Mouse (Mus musculus) kidney, postnatal 0 days (tissue): ENCODE measurements around the gene Sugp1. TPM values are rescaled to one million over a fixed set of nuclear protein-coding genes. Genes with fewer than 3 reads are reported as not detected.
A peak's percentile ranks its signal among the peaks of the same experiment; 100 is the strongest.

Source experiments
- ATAC-seq: fragments of 200-750 bp; cut with Nextera tagmentation; replicated peaks from 2 replicates; pipeline ENCODE4 v1.8.0; 2017; ENCODE audit warnings: low read depth, moderate number of reproducible peaks, moderate TSS enrichment, moderate library complexity; ENCODE audit not compliant: low FRiP score
- DNase-seq: peaks from one replicate; pipeline ENCODE4 v3.0.0-alpha.2; 2016; ENCODE audit warnings: low spot score
- H3K27ac ChIP-seq: fragments of 300-500 bp; sonication (generic); 2 replicates; pipeline ENCODE4 v1.5.1; 2014; ENCODE audit warnings: mild to moderate bottlenecking
- H3K27me3 ChIP-seq: fragments of 300-500 bp; sonication (generic); 2 replicates; pipeline ENCODE4 v1.6.1; 2014; ENCODE audit warnings: low read length, mixed read lengths; ENCODE audit not compliant: insufficient read depth
- H3K36me3 ChIP-seq: fragments of 300-500 bp; sonication (generic); 2 replicates; pipeline ENCODE4 v1.6.1; 2014; ENCODE audit warnings: low read length, mixed read lengths; ENCODE audit not compliant: insufficient read depth
- H3K4me1 ChIP-seq: fragments of 300-500 bp; sonication (generic); replicated peaks from 2 replicates; pipeline ENCODE4 v1.6.1; 2014; ENCODE audit warnings: antibody characterized with exemption, low read length, mixed read lengths; ENCODE audit not compliant: insufficient read depth
- H3K4me2 ChIP-seq: fragments of 300-500 bp; sonication (generic); 2 replicates; pipeline ENCODE4 v1.6.1; 2014; ENCODE audit warnings: mild to moderate bottlenecking, low read length, moderate library complexity, mixed read lengths
- H3K4me3 ChIP-seq: fragments of 300-500 bp; sonication (generic); replicated peaks from 2 replicates; pipeline ENCODE4 v1.5.1; 2014; ENCODE audit warnings: low read depth, low read length
- H3K9ac ChIP-seq: fragments of 300-500 bp; sonication (generic); 2 replicates; pipeline ENCODE4 v1.6.1; 2014; ENCODE audit warnings: low read depth, low read length
- H3K9me3 ChIP-seq: fragments of 300-500 bp; sonication (generic); replicated peaks from 2 replicates; pipeline ENCODE4 v1.6.1; 2016; ENCODE audit warnings: low read length, inconsistent platforms, mixed read lengths
- CTCF ChIP-seq: IDR thresholded peaks from 2 replicates; pipeline ENCODE4 v1.5.1; 2016; ENCODE audit warnings: antibody characterized with exemption, low read depth, mild to moderate bottlenecking, moderate library complexity
- WGBS: fragments of 180-500 bp; shearing (Covaris S2); extraction: QIAGEN DNeasy Blood & Tissue Kit; methylation state at CpG from one replicate; pipeline ENCODE4 v1.1.7; 2014; 5-methylcytosine and 5-hydroxymethylcytosine counted together
- polyA plus RNA-seq: library from polyadenylated mRNA; unstranded; fragments of >200 nt; fragmentation: Nextera tagmentation; extraction: Ambion mirVana; gene quantifications from 2 replicates; pipeline ENCODE4 v1.2.1, GENCODE M21; 2015

Gene Sugp1
- polyA plus RNA-seq, 1 experiment from 2014 or later: 33.2 TPM

DNA sequence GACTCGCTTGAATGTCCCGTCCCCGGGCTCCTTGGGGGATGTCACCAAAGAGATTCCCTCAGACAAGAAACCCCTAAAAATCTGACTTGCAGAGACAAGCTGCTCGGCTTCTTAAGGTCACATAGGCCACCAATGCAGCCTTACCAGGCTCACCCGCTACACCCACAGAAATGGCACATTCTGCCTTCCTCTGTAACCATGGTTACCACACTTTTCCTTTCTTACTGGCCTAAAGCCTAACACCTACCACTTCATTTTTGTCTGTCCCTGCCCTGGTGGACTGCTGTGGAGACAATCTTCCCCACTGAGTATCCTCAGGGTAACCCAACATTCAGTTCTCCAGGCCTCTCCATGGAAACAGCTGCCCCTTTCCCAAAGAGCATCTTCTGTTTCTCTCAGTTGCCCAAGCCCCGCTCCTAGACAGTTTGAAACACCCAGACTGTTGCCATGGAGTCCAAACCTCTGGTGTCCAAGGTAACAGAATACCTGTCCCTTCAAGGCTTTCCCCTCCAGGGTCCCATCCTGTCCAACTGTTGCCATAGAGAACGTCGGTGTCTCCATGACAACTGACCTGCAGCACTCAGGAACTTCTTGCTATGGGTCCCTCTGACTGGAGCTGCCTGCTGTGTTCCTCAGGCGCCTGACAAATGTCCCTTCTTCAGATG, 46.8 kb downstream of the Sugp1 start:
- 68% methylated on average over 9 of the region's 9 CpGs for WGBS
- Histone ChIP-seq H3K9me3 (no peaks in the 10 kb centered on the region), H3K4me2 (no peak overlapping the region), H3K36me3 (no peaks in the 10 kb centered on the region), H3K4me1 (peaks cover 3% of the 10 kb centered on the region; the same call in 1 of the 2 replicates), H3K27me3 (peaks cover 56% of the 10 kb centered on the region), H3K27ac (no peak overlapping the region), H3K4me3 (no peak overlapping the region), H3K9ac (no peak overlapping the region)
- no peak for TF ChIP-seq CTCF
- ATAC-seq (no peak), DNase-seq (no peak)

DNA sequence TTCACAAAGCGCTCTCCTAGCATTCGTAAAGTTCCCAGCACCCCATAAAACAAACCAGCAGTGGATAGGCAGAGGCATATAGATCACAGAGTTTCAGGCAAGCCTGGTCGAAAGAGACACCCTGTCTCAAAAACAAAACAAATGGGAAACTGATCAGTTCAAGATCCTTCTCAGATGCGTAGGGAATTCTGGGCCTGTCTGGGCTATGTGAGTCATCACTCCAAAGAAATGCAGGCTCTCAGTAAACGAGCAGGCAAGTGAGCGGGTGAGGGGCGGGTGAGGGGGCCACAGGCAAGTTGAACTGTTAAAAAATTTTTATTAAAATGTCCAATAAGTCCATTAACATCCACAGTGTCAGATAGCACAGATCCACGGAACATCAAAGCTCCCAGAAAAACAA, 50.2 kb downstream of the Sugp1 start:
- H3K4me2 ChIP-seq: no peak overlapping the region
- TF ChIP-seq CTCF: no peak
- DNase-seq (no peak), ATAC-seq (no peak)
- H3K27me3 ChIP-seq: peaks cover 24% of the 10 kb centered on the region
- H3K9ac ChIP-seq: no peak overlapping the region
- H3K4me3 ChIP-seq: no peak overlapping the region
- H3K36me3 ChIP-seq: no peaks in the 10 kb centered on the region
- H3K4me1 ChIP-seq: no peaks in the 10 kb centered on the region
- 54% methylated on average over 8 of the region's 8 CpGs for WGBS
- H3K9me3 ChIP-seq: no peaks in the 10 kb centered on the region
- H3K27ac ChIP-seq: no peak overlapping the region

DNA sequence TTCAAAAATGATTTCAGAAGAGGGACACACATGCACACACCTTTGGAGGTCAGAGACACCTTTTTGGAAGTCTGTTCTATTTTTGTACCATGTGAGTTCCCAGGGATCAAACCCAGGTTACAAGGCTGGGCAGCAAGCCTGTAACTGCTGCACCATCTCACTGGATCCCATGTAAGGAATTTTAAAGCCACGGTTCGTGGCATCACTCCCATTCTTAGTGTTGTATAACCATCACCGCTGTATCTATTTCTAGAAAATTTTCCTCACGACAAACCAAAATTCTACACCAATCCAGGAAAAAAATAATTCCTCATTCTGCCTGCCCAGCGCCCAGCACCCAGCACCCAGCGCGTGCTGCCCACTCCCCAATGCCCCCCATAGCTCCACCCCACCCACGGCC, 56.7 kb downstream of the Sugp1 start:
- no peak overlapping the region for H3K27ac ChIP-seq
- TF ChIP-seq CTCF: no peak
- H3K9ac ChIP-seq: no peak overlapping the region
- no peaks in the 10 kb centered on the region for H3K4me1 ChIP-seq
- H3K36me3 ChIP-seq: no peaks in the 10 kb centered on the region
- DNase-seq: no peak
- 75% methylated on average over 8 of the region's 8 CpGs for WGBS
- no peak overlapping the region for H3K4me2 ChIP-seq
- no peaks in the 10 kb centered on the region for H3K9me3 ChIP-seq
- ATAC-seq: no peak
- H3K27me3 ChIP-seq: no peaks in the 10 kb centered on the region
- H3K4me3 ChIP-seq: no peak overlapping the region

DNA sequence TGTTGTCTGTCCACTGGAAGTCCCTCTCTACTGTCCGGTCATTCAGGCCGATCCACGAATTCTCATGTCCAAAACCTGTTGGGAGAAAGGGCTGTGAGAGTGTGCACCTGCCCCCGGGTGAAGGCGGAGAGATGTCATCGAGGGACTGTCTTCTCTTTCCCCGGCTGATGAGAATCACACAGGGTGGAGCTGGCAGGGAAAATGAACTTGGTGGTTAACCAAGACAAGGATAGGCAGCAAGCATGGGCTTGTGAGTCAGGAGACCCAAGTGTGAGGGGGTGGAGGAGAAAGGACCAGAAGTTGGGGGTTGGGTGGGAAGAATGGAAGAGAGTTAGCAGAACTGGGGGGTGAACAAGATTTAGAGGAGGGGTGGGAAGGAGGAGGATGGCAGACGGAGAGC, 57.6 kb downstream of the Sugp1 start:
- 77% methylated on average over 8 of the region's 8 CpGs for WGBS
- H3K27me3 ChIP-seq: no peaks in the 10 kb centered on the region
- H3K4me1 ChIP-seq: no peaks in the 10 kb centered on the region
- TF ChIP-seq CTCF: no peak
- no peak overlapping the region for H3K9ac ChIP-seq
- ATAC-seq (no peak), DNase-seq (no peak)
- H3K27ac ChIP-seq: no peak overlapping the region
- H3K9me3 ChIP-seq: no peaks in the 10 kb centered on the region
- no peaks in the 10 kb centered on the region for H3K36me3 ChIP-seq
- H3K4me3 ChIP-seq: no peak overlapping the region
- no peak overlapping the region for H3K4me2 ChIP-seq

DNA sequence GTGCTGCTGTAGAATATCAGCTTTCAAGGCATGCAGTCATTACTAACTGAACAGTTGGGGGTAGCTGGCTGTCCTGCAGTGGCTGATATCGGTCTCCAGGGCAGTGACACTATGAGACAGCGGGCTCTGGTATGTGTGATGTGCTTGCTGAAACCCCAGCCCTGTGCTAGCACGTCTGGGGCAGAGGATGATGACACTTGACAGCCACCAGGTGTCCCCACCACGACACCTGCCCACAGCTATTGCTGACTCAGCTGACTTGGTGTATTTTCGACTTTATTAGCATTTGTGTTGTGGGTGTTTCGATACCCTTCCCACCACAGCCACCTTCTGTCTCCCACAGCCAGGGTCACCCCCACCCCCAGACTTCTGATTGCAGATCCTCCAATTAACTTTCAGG, 61.9 kb downstream of the Sugp1 start:
- DNase-seq: peak; percentile 54
- Histone ChIP-seq H3K9ac (no peak overlapping the region), H3K9me3 (no peaks in the 10 kb centered on the region), H3K36me3 (no peaks in the 10 kb centered on the region), H3K27me3 (no peaks in the 10 kb centered on the region), H3K4me1 (no peaks in the 10 kb centered on the region), H3K27ac (no peak overlapping the region), H3K4me3 (no peak overlapping the region), H3K4me2 (no peak overlapping the region)
- WGBS: 15% methylated on average over 6 of the region's 6 CpGs
- peak; percentile 68 for TF ChIP-seq CTCF
- peak; percentile 68; the same call in 1 of the 2 replicates for ATAC-seq

DNA sequence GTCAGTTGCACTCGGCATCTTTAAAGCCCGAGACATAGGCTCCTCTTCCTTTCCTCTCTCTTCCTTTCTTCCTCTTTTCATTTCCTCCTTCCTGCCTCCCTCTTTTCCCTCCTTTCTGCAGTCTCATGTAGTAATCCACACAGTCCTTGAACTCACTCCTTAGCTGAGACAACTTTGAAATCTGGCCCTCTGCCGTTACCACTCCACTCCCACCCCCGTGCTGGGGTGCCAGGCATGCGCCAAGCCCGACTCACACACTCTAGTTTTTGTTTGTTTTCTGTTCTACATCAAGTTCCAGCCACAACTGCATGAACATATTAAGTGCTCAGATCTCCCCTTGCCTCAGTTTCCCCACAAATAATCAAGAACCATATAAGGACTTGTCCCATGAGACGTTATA, 62.3 kb downstream of the Sugp1 start:
- WGBS: 71% methylated on average over 7 of the region's 7 CpGs
- Histone ChIP-seq H3K4me2 (no peak overlapping the region), H3K9ac (no peak overlapping the region), H3K9me3 (no peaks in the 10 kb centered on the region), H3K27ac (no peak overlapping the region), H3K4me3 (no peak overlapping the region), H3K4me1 (no peaks in the 10 kb centered on the region), H3K36me3 (no peaks in the 10 kb centered on the region), H3K27me3 (no peaks in the 10 kb centered on the region)
- no peak for TF ChIP-seq CTCF
- DNase-seq: no peak
- ATAC-seq: no peak

DNA sequence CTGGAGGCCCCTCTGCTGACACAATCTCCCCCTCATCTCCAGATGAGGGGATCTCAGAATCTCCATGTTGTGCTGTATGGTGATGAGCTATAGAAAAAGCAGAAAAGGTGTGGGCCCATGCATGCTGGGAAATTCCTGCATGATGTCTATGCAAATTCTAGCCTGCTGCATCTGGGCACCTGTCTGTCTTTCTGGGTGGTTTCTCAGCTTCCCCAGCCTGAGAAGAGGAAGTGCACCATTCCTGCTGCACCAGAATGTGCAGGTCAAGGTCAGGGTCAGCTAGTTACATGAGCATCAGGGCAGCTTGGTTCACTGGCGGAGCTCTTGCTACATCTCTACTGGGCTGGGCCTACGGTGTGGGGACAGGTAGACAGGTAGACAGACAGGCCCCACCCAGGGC, 67.8 kb downstream of the Sugp1 start:
- no peak overlapping the region for H3K9ac ChIP-seq

More for the DNA sequence above, 67.8 kb downstream of the Sugp1 start:
- Histone ChIP-seq H3K4me3 (no peak overlapping the region), H3K4me1 (no peaks in the 10 kb centered on the region), H3K36me3 (no peaks in the 10 kb centered on the region), H3K4me2 (no peak overlapping the region), H3K27ac (no peak overlapping the region), H3K9me3 (no peaks in the 10 kb centered on the region), H3K27me3 (peaks cover 32% of the 10 kb centered on the region)
- no peak for ATAC-seq
- 91% methylated on average over 2 of the region's 2 CpGs for WGBS
- DNase-seq: no peak
- no peak for TF ChIP-seq CTCF
